Mouse (Mus musculus): ENCODE measurements at regions not wholly inside any gene's neighbourhood (a gene's known extent, or its start where the extent isn't known, plus 50 kb on each side); places are given as distances from the start of the nearest gene placed in this dataset.

DNA sequence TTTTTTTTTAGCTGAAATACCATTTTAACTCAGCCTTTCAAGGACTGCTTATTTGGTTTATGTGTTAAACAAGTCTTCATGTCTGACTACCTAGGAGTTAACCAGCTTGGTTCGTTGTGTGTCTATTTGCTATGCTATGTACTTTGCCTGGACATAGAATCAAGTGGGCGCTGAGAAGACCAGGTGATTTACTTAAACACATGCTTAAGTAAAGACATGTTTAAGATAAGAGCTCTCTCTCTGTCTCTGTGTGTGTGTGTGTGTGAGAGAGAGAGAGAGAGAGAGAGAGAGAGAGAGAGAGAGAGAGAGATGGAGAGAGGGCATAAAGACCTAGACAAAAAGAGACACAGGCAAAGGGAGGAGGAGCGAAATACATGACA is 302.3 kb downstream of the Pik3r1 start:
- TF ChIP-seq EP300 (IDR thresholded peaks at IDR 0.05; ENCODE audit: insufficient read depth, low read depth, low read length) (no peak), CTCF (IDR thresholded peaks at IDR 0.05; ENCODE audit: low read depth, low read length) (no peak)

Measured in ES-Bruce4 (cell line).